Mouse (Mus musculus): Measurements from ENCODE around the gene Gm13289. TPM values are rescaled to one million over a fixed set of nuclear protein-coding genes. Genes with fewer than 3 reads are reported as not detected.
"Not testable (repeated sequence)": the region's sequence is repeated elsewhere in the genome, so short reads cannot be mapped to it uniquely, and the experiment has no call there.

The Gm13289 gene
- polyA plus RNA-seq, 1 experiment from 2014 or later = not detected

- not testable (repeated sequence) for ATAC-seq; H3K27ac ChIP-seq (ENCODE audit: low read depth, low read length); H3K9me3 ChIP-seq (ENCODE audit: control insufficient read depth, low read length); H3K4me1 ChIP-seq (ENCODE audit: control insufficient read depth, insufficient read depth, low read depth, low read length); H3K4me3 ChIP-seq (ENCODE audit: low read length); H3K4me2 ChIP-seq (ENCODE audit: low read length); H3K27me3 ChIP-seq (replicated peaks; ENCODE audit: control insufficient read depth, insufficient read depth, low read length); H3K9ac ChIP-seq (ENCODE audit: low read depth, low read length); H3K36me3 ChIP-seq (ENCODE audit: control insufficient read depth, insufficient read depth, low read length)
- 20% methylated on average over 1 of the region's 7 CpGs for WGBS
Measured at GRCm38 (mm10) chr4:88799365-88799764, 22.6 kb downstream of the Gm13289 start, which contains the start of gene Gm13285. TSS of gene Gm13285 (plus strand) at chr4:88799665.

- no CpG with 5 or more reads among the region's 29 CpGs for WGBS
- not testable (repeated sequence) for H3K27me3 ChIP-seq (replicated peaks; ENCODE audit: control insufficient read depth, insufficient read depth, low read length); ATAC-seq; H3K9ac ChIP-seq (ENCODE audit: low read depth, low read length); H3K4me3 ChIP-seq (ENCODE audit: low read length); H3K4me1 ChIP-seq (ENCODE audit: control insufficient read depth, insufficient read depth, low read depth, low read length); H3K27ac ChIP-seq (ENCODE audit: low read depth, low read length); H3K36me3 ChIP-seq (ENCODE audit: control insufficient read depth, insufficient read depth, low read length); H3K4me2 ChIP-seq (ENCODE audit: low read length); H3K9me3 ChIP-seq (ENCODE audit: control insufficient read depth, low read length)
Measured at GRCm38 (mm10) chr4:88802954-88803353, 26.2 kb downstream of the Gm13289 start, which contains the start of gene Gm13287. TSS of gene Gm13287 (plus strand) at chr4:88803254.

- H3K27me3 ChIP-seq (replicated peaks; ENCODE audit: control insufficient read depth, insufficient read depth, low read length); H3K36me3 ChIP-seq (ENCODE audit: control insufficient read depth, insufficient read depth, low read length); H3K9me3 ChIP-seq (ENCODE audit: control insufficient read depth, low read length); ATAC-seq; H3K4me1 ChIP-seq (ENCODE audit: control insufficient read depth, insufficient read depth, low read depth, low read length); H3K4me3 ChIP-seq (ENCODE audit: low read length); H3K27ac ChIP-seq (ENCODE audit: low read depth, low read length); H3K9ac ChIP-seq (ENCODE audit: low read depth, low read length): not testable (repeated sequence)
- peak within 1 kb of the TSS; percentile 43 for H3K4me2 ChIP-seq (ENCODE audit: low read length)
- WGBS = no CpG with 5 or more reads among the region's 8 CpGs
Measured at GRCm38 (mm10) chr4:88805231-88805630, 28.5 kb downstream of the Gm13289 start, which contains the start of gene Gm13288. TSS of gene Gm13288 (plus strand) at chr4:88805531.

- H3K4me1 ChIP-seq (ENCODE audit: control insufficient read depth, insufficient read depth, low read depth, low read length); H3K27me3 ChIP-seq (replicated peaks; ENCODE audit: control insufficient read depth, insufficient read depth, low read length); H3K36me3 ChIP-seq (ENCODE audit: control insufficient read depth, insufficient read depth, low read length); H3K4me3 ChIP-seq (ENCODE audit: low read length); H3K27ac ChIP-seq (ENCODE audit: low read depth, low read length); H3K9me3 ChIP-seq (ENCODE audit: control insufficient read depth, low read length); ATAC-seq; H3K9ac ChIP-seq (ENCODE audit: low read depth, low read length): not testable (repeated sequence)
- H3K4me2 ChIP-seq (ENCODE audit: low read length) = peak overlapping the region; percentile 43
- WGBS = no CpG with 5 or more reads among the region's 34 CpGs
Measured at GRCm38 (mm10) chr4:88805761-88806160, 29.0 kb downstream of the Gm13289 start.

GRCm38 (mm10) chr4:88815928-88816327 lies 39.2 kb downstream of the Gm13289 start, which contains the start of gene Ifna7:
TSS of gene Ifna7 (plus strand) at chr4:88816228.
- WGBS = 67% methylated on average over 3 of the region's 3 CpGs
- Histone ChIP-seq H3K36me3 (ENCODE audit: control insufficient read depth, insufficient read depth, low read length) (no peaks in the 10 kb centered on the region), H3K27me3 (replicated peaks; ENCODE audit: control insufficient read depth, insufficient read depth, low read length) (no peaks in the 10 kb centered on the region), H3K4me3 (ENCODE audit: low read length) (no peak within 1 kb of the TSS), H3K9ac (ENCODE audit: low read depth, low read length) (no peak within 1 kb of the TSS), H3K27ac (ENCODE audit: low read depth, low read length) (no peak within 1 kb of the TSS), H3K4me1 (ENCODE audit: control insufficient read depth, insufficient read depth, low read depth, low read length) (no peaks in the 10 kb centered on the region), H3K9me3 (ENCODE audit: control insufficient read depth, low read length) (no peaks in the 10 kb centered on the region), H3K4me2 (ENCODE audit: low read length) (no peak within 1 kb of the TSS)
- no peak for ATAC-seq

GRCm38 (mm10) chr4:88819659-88820058 lies 42.9 kb downstream of the Gm13289 start, which contains the start of gene Ifna11:
TSS of gene Ifna11 (plus strand) at chr4:88819959.
- Histone ChIP-seq H3K36me3 (ENCODE audit: control insufficient read depth, insufficient read depth, low read length) (no peaks in the 10 kb centered on the region), H3K9ac (ENCODE audit: low read depth, low read length) (no peak within 1 kb of the TSS), H3K9me3 (ENCODE audit: control insufficient read depth, low read length) (no peaks in the 10 kb centered on the region), H3K27me3 (replicated peaks; ENCODE audit: control insufficient read depth, insufficient read depth, low read length) (no peaks in the 10 kb centered on the region), H3K4me3 (ENCODE audit: low read length) (no peak within 1 kb of the TSS), H3K27ac (ENCODE audit: low read depth, low read length) (no peak within 1 kb of the TSS), H3K4me2 (ENCODE audit: low read length) (no peak within 1 kb of the TSS), H3K4me1 (ENCODE audit: control insufficient read depth, insufficient read depth, low read depth, low read length) (no peaks in the 10 kb centered on the region)
- no peak for ATAC-seq
- 91% methylated on average over 1 of the region's 1 CpGs for WGBS

DNA sequence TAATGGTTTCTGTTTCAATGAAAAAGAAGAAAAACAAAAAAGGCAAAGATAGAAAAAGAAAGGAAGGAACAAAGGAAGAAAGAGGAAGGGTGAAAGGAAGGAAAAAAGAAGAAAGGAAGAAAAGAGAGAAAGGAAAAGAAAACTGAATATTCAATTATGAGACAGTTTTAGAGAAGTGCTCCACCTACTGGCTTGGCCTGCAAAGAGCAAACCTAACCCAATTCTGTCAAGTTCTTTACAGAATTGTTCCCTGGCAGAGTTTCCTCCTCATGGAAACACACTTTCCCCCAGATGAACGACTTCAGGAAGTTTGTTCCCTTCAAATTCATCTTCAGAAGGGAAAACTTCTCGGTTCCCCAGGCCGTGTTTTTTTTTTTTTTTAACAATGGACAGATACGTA lies 46.3 kb downstream of the Gm13289 start:
- Histone ChIP-seq H3K4me1 (ENCODE audit: control insufficient read depth, insufficient read depth, low read depth, low read length) (no peaks in the 10 kb centered on the region), H3K4me2 (ENCODE audit: low read length) (no peak overlapping the region), H3K9ac (ENCODE audit: low read depth, low read length) (no peak overlapping the region), H3K27ac (ENCODE audit: low read depth, low read length) (no peak overlapping the region), H3K4me3 (ENCODE audit: low read length) (no peak overlapping the region), H3K9me3 (ENCODE audit: control insufficient read depth, low read length) (no peaks in the 10 kb centered on the region), H3K27me3 (replicated peaks; ENCODE audit: control insufficient read depth, insufficient read depth, low read length) (no peaks in the 10 kb centered on the region), H3K36me3 (ENCODE audit: control insufficient read depth, insufficient read depth, low read length) (no peaks in the 10 kb centered on the region)
- no peak for ATAC-seq
- 21% methylated on average over 4 of the region's 4 CpGs for whole genome bisulfite sequencing

Other genes with a start within 250 kb of the Gm13289 start
- not detected in 2 replicates for gene Ifna15, start 218.7 kb upstream of the Gm13289 start, polyA plus RNA-seq (2015; fragmentation: Nextera tagmentation; extraction: Ambion mirVana)
- not detected in 2 replicates for gene Ifna14, start 205.1 kb upstream of the Gm13289 start, polyA plus RNA-seq (2015; fragmentation: Nextera tagmentation; extraction: Ambion mirVana)
- not detected in 2 replicates for gene Ifna9, start 184.5 kb upstream of the Gm13289 start, polyA plus RNA-seq (2015; fragmentation: Nextera tagmentation; extraction: Ambion mirVana)
- gene Ifna12, start 173.5 kb upstream of the Gm13289 start, polyA plus RNA-seq (2015; fragmentation: Nextera tagmentation; extraction: Ambion mirVana) = not detected in 2 replicates
- gene C87499, start 142.5 kb upstream of the Gm13289 start, polyA plus RNA-seq (2015; fragmentation: Nextera tagmentation; extraction: Ambion mirVana) = not detected in 2 replicates
- gene Ifna13, start 132.5 kb upstream of the Gm13289 start, polyA plus RNA-seq (2015; fragmentation: Nextera tagmentation; extraction: Ambion mirVana) = not detected in 2 replicates
- gene Ifna16, start 100.0 kb upstream of the Gm13289 start, polyA plus RNA-seq (2015; fragmentation: Nextera tagmentation; extraction: Ambion mirVana) = not detected in 2 replicates
- not detected in 2 replicates for gene Ifna2, start 93.0 kb upstream of the Gm13289 start, polyA plus RNA-seq (2015; fragmentation: Nextera tagmentation; extraction: Ambion mirVana)
- not detected in 2 replicates for gene Ifnab, start 85.6 kb upstream of the Gm13289 start, polyA plus RNA-seq (2015; fragmentation: Nextera tagmentation; extraction: Ambion mirVana)
- gene Gm26566, start 55.1 kb upstream of the Gm13289 start, polyA plus RNA-seq (2015; fragmentation: Nextera tagmentation; extraction: Ambion mirVana) = 1.3 and 1.5 TPM in 2 replicates
- gene Klhl9, start 54.5 kb upstream of the Gm13289 start, polyA plus RNA-seq (2015; fragmentation: Nextera tagmentation; extraction: Ambion mirVana) = 90.3 and 104 TPM in 2 replicates
- gene Gm13271, start 22.1 kb upstream of the Gm13289 start, polyA plus RNA-seq (2015; fragmentation: Nextera tagmentation; extraction: Ambion mirVana) = not detected in 2 replicates
- gene Gm13283, start 16.8 kb upstream of the Gm13289 start, polyA plus RNA-seq (2015; fragmentation: Nextera tagmentation; extraction: Ambion mirVana) = not detected in 2 replicates
- not detected in 2 replicates for gene Gm13290, start 3.1 kb upstream of the Gm13289 start, polyA plus RNA-seq (2015; fragmentation: Nextera tagmentation; extraction: Ambion mirVana)
- gene Gm13272, start 2.9 kb downstream of the Gm13289 start, polyA plus RNA-seq (2015; fragmentation: Nextera tagmentation; extraction: Ambion mirVana) = not detected in 2 replicates
- gene Ifnz, start 5.2 kb downstream of the Gm13289 start, polyA plus RNA-seq (2015; fragmentation: Nextera tagmentation; extraction: Ambion mirVana) = not detected in 2 replicates
- not detected in 2 replicates for gene Gm13276, start 8.8 kb downstream of the Gm13289 start, polyA plus RNA-seq (2015; fragmentation: Nextera tagmentation; extraction: Ambion mirVana)
- not detected in 2 replicates for gene Gm13277, start 11.7 kb downstream of the Gm13289 start, polyA plus RNA-seq (2015; fragmentation: Nextera tagmentation; extraction: Ambion mirVana)
- gene Gm13278, start 14.6 kb downstream of the Gm13289 start, polyA plus RNA-seq (2015; fragmentation: Nextera tagmentation; extraction: Ambion mirVana) = not detected in 2 replicates
- not detected in 2 replicates for gene Gm13275, start 17.6 kb downstream of the Gm13289 start, polyA plus RNA-seq (2015; fragmentation: Nextera tagmentation; extraction: Ambion mirVana)
- not detected in 2 replicates for gene Gm13279, start 20.5 kb downstream of the Gm13289 start, polyA plus RNA-seq (2015; fragmentation: Nextera tagmentation; extraction: Ambion mirVana)
- 0.21 TPM in 1 of 2 replicates, not detected in the other for gene Gm13285, start 22.7 kb downstream of the Gm13289 start, polyA plus RNA-seq (2015; fragmentation: Nextera tagmentation; extraction: Ambion mirVana)
- not detected in 2 replicates for gene Gm13287, start 26.3 kb downstream of the Gm13289 start, polyA plus RNA-seq (2015; fragmentation: Nextera tagmentation; extraction: Ambion mirVana)
- gene Gm13288, start 28.6 kb downstream of the Gm13289 start, polyA plus RNA-seq (2015; fragmentation: Nextera tagmentation; extraction: Ambion mirVana) = not detected in 2 replicates
- not detected in 2 replicates for gene Ifna7, start 39.3 kb downstream of the Gm13289 start, polyA plus RNA-seq (2015; fragmentation: Nextera tagmentation; extraction: Ambion mirVana)
- gene Ifna11, start 43.0 kb downstream of the Gm13289 start, polyA plus RNA-seq (2015; fragmentation: Nextera tagmentation; extraction: Ambion mirVana) = not detected in 2 replicates
- gene Ifna6, start 50.5 kb downstream of the Gm13289 start, polyA plus RNA-seq (2015; fragmentation: Nextera tagmentation; extraction: Ambion mirVana) = not detected in 2 replicates
- gene Ifna5, start 58.6 kb downstream of the Gm13289 start, polyA plus RNA-seq (2015; fragmentation: Nextera tagmentation; extraction: Ambion mirVana) = not detected in 2 replicates
- not detected in 2 replicates for gene Ifna4, start 64.9 kb downstream of the Gm13289 start, polyA plus RNA-seq (2015; fragmentation: Nextera tagmentation; extraction: Ambion mirVana)
- gene Ifna1, start 73.2 kb downstream of the Gm13289 start, polyA plus RNA-seq (2015; fragmentation: Nextera tagmentation; extraction: Ambion mirVana) = not detected in 2 replicates
- gene Ifne, start 103.3 kb downstream of the Gm13289 start, polyA plus RNA-seq (2015; fragmentation: Nextera tagmentation; extraction: Ambion mirVana) = not detected in 2 replicates